Mouse (Mus musculus) cerebellum, adult 11-12 months (tissue): ENCODE results near the gene Eno1.

Experiments
- DNase-seq: peaks from one replicate; pipeline ENCODE4 v3.0.0; 2022

The Eno1 gene

GRCm38 (mm10) chr4:150228581-150229348 is 7.8 kb upstream of the Eno1 start:
- no peak for DNase-seq

- DNase-seq: no peak
Measured at GRCm38 (mm10) chr4:150229747-150230390, 6.7 kb upstream of the Eno1 start.

GRCm38 (mm10) chr4:150230460-150231407 is 5.8 kb upstream of the Eno1 start:
- DNase-seq: no peak

- peak; percentile 76 for DNase-seq
Measured at GRCm38 (mm10) chr4:150231871-150232270, 4.7 kb upstream of the Eno1 start.

- DNase-seq: no peak
Measured at GRCm38 (mm10) chr4:150234599-150235327, 1.8 kb upstream of the Eno1 start.

GRCm38 (mm10) chr4:150235585-150235984 is 936 bp upstream of the Eno1 start:
- DNase-seq: no peak

GRCm38 (mm10) chr4:150236031-150236430 is 490 bp upstream of the Eno1 start:
- DNase-seq: no peak

- no peak for DNase-seq
Measured at GRCm38 (mm10) chr4:150237636-150238361, 1.3 kb downstream of the Eno1 start.

- no peak for DNase-seq
Measured at GRCm38 (mm10) chr4:150238433-150239086, 2.0 kb downstream of the Eno1 start.

GRCm38 (mm10) chr4:150239087-150239480 is 2.6 kb downstream of the Eno1 start:
- no peak for DNase-seq

GRCm38 (mm10) chr4:150239503-150239902 is 3.0 kb downstream of the Eno1 start:
- no peak for DNase-seq

- DNase-seq: peak; percentile 79
Measured at GRCm38 (mm10) chr4:150239951-150240368, 3.4 kb downstream of the Eno1 start.

- no peak for DNase-seq
Measured at GRCm38 (mm10) chr4:150240381-150240886, 3.9 kb downstream of the Eno1 start.

- DNase-seq: no peak
Measured at GRCm38 (mm10) chr4:150241708-150242107, 5.2 kb downstream of the Eno1 start.

- DNase-seq: no peak
Measured at GRCm38 (mm10) chr4:150242745-150243144, 6.2 kb downstream of the Eno1 start.

- no peak for DNase-seq
Measured at GRCm38 (mm10) chr4:150245876-150246275, 9.4 kb downstream of the Eno1 start.

- peak; percentile 73 for DNase-seq
Measured at GRCm38 (mm10) chr4:150248009-150248408, 11.5 kb downstream of the Eno1 start.

GRCm38 (mm10) chr4:150248917-150249316 is 12.4 kb downstream of the Eno1 start:
- no peak for DNase-seq

- DNase-seq: no peak
Measured at GRCm38 (mm10) chr4:150249731-150250270, 13.3 kb downstream of the Eno1 start.

GRCm38 (mm10) chr4:150250549-150251422 is 14.3 kb downstream of the Eno1 start:
- DNase-seq: no peak
